Mouse (Mus musculus): ENCODE measurements around the gene Gm49321.

Gene Gm49321

DNA sequence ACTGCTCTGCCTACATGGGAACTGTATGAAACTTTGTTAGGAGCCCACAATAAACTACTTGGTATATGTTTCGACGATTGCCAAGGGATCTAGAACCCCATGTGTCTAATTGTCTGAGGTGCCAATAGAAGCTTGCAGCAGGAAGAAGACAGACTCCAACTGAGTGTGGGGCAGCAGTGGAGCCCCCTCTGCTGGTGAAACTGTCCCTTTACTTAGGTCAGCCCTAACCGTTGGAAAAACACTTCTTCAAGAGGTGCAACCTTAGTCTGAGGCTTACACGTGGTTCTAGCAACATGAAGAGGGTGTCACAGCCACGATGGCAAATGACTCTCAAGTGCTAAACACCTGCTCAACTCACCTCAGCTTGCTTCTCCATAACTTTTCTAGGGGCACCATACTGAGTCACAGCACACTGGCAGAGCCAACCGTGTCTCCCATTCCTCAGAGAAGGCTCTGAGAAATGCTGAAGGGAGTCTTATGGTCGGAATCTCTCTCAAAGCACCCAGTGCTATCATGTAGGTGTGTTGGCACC is 77.4 kb downstream of the Gm49321 start:
- DNase-seq (ENCODE audit: low spot score), result peak; percentile 20

GRCm38 (mm10) chr12:74015491-74015890 is 78.0 kb downstream of the Gm49321 start:
- no peak for DNase-seq (ENCODE audit: low spot score)

Measured in lung, postnatal 25 days (tissue).